Mouse (Mus musculus): ENCODE measurements around the gene Zfp385b.

The Zfp385b gene

DNA sequence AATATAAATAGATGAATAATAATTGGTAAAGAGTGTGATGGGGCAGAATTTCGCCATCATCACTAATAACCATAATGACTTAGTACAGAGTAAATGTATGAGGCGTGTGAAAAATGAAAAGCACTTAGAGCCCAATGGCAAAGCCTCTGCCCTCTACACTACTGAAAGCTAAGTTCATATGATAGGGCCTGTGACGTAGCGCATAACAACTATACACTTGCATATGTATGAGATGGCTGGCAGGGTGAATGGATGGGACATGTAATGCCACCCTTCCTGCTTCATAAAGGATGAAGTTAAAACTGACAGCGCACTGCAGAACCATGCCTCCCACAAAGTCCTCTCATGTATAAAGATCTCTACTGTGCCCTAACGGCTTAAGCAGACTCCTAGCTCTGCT, 226.9 kb downstream of the Zfp385b start:
- no peak for DNase-seq (ENCODE audit: extremely low spot score, low spot score)

DNA sequence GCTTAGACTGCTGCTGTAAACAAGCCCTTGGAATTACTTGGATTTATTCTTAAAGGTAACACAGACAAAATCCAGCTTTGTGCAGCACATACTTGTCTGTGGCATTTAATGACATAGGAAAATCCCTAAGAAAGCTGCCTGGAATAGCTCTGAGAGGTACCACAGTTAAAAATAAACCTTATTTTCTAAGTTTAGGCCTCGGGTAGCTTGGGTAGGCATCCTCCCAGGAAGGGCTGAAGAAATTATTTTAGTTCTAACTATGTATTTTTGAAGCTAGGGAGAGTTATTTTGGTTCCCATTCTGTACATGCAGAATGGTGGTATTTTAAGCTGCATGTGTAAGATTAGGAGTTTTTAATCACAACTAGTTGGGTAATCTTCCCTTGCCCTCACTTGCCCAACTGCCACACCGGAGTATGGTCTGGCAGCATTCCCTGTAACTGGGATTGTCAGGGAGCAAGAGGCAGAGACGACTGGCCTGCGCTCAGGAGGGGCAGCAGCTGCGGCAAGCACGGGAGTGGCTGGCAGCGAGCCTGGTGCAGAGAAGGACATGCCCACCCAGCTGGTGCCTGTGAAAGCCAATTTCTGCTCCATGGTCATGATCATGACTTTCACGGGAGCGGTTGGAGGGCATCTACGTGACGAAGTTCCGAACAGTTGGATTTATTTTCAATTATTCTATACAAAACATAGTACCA, 230.1 kb downstream of the Zfp385b start:
- no peak for DNase-seq (ENCODE audit: extremely low spot score, low spot score)

DNA sequence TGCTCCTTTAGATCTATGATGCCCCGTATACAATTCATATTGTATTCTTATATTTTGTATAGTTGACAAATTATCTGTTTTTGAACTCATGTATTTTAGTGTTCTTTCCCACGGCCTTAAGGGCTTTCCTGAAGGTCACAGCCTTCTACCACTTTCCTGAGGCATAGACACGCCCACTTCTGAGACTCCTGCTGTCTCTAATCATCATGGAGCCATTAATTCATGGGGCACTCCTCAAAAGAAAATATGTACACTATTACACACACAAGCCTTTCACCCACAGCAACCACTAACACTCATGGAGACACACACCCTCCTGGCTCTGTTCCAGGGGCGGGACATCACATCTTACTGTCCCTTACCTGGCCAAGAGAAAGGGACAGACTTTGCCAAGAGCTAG, 232.1 kb downstream of the Zfp385b start:
- no peak for DNase-seq (ENCODE audit: extremely low spot score, low spot score)

DNA sequence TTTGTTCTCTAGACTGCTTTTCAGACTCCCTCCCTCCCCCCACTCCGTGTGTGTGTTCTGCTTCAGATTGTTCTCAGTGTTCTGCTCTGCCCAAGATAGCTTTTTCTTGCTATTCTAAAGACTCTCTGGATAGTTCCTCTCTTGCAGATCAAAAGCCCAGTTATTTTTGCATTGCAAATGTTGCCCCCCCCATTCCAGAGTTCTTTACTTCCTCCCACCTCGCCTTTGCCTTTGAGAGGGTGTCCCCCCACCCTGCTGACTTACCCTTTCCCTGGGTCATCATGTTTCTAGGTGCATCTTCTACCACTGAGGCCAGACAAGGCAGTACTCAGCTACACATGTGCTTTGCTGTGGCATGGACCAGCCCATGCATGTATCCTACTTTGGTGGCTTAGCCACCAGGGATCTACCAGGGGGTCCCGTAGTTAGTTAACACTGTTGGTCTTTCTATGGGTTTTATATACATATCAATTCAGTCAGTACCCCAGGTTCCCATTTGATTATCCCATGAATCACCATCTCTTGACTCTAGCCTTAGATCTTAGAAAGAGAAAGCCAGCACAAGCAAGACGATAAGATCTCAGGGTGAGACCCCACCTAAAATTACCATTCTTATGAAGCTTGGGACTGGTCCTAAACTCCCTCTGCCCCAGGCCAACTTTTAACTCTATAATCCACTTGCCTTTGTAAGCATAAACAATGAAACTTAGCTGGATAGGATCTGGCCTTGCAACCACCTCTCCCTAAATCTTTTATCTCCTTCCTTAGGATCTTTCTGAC, 232.7 kb downstream of the Zfp385b start:
- DNase-seq (ENCODE audit: extremely low spot score, low spot score), result no peak

DNA sequence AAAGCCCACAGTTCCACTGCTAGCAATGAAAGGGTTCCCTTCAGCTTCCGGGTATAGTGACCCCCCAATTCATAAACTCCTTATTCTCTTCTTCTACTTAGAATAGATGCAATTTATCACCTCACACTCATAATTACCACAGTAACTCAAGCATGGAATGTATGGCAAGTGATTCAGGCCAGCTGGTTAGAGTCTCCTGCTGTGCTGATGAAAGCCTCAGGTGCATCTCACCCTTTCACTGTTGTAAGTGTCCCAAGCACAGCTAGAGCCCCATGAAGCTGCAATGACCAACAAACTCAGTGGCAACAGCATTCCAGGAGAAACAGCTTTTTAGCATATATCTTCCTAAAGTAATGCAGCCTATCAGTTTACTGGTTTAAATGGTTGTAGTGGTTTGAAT, 235.9 kb downstream of the Zfp385b start:
- DNase-seq (ENCODE audit: extremely low spot score, low spot score), result no peak

DNA sequence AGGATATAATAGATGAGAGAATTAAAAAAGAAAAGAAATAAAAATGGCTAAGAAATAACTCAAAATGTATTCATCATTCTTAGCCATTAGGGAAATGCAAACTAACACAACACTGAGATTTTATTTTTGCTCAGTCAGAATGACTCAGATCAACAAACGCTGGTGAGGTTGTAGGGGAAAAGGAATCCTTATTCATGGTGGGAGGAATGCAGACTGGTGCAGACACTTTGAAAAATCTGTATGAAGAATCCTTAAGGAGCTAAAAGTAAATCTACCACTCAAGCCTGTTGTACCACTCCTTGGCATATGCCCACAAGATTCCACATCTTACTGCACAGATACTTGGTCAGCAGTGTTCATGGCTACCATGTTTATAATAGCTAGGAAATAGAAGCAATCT, 242.9 kb downstream of the Zfp385b start:
- no peak for DNase-seq (ENCODE audit: extremely low spot score, low spot score)

DNA sequence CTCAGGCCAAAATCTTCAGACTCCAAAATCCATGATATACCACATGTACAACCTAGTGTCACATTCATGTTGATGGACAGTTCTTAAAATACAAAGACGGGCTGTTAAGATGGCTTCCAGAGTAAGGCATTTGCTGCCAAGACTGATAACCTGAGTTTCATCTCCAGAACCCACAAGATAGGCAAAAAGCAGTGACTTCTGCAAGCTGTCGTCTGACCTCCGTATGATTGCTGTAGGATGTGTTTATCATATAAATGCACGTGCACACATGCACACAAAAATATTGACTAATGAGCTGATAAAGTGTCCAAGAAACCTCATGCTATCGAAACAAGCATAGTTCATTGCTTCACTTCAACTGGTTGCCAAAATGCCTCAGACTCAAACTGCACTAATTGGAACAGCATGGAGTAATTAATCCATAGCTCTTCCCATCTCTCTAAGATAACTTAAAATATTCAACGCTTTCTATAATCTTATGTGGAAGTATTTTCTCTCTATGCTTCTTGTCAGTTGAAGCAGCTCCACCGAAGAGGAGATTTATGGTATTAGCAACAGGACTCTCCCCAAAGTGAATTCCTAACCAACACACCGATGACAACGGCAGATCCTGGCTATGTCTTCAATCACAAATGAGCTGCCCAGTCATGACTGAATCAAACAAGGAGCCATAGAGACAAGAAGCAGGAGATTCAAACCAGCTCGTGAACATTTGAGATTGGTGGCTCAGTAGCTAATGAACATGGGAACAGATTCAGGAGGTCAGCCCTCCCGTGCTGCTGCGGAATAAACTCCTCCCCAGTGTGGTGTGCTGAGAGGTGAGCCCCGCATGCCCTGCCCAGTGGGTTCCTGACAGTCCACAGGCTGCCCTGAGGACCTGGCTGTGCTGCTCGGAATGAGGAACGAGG, 251.7 kb downstream of the Zfp385b start:
- no peak for DNase-seq (ENCODE audit: extremely low spot score, low spot score)

DNA sequence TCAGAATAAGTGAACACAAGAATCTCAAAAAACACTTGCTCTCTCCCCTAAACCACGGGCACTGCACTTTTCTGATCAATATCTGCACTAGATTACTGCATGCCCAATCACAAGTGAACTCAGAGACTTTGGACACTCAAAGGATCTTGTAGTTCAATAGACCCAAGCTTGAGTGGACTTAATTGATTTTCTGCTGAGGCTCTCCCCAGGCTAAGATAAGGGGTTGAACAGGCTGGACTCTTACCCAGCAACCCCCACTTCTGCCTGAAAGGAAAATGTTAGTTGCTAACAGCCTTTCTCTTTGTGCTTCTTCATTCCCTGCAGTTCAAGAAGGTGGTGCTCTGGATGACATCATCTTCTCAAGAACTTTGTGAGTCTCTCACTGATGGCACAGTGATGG, 255.7 kb downstream of the Zfp385b start:
- no peak for DNase-seq (ENCODE audit: extremely low spot score, low spot score)

DNA sequence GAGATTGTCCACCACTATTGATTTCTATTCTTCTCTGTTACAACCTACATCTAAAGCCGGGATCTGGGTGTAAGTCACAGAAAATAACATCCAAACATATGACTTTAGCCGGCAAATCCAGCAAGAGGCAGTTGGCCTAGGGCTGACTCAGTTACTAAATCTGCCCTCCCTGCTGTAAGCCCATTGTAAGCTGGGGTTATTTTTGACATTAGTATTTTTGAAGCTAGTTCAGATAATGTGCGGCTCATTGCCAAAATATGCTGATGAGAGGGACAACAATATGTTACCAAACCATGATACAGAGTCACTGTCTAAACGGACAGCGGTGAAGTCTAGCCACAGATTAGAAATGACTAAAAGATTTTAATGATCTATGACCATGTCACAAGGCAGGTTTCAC, 257.5 kb downstream of the Zfp385b start:
- no peak for DNase-seq (ENCODE audit: extremely low spot score, low spot score)

DNA sequence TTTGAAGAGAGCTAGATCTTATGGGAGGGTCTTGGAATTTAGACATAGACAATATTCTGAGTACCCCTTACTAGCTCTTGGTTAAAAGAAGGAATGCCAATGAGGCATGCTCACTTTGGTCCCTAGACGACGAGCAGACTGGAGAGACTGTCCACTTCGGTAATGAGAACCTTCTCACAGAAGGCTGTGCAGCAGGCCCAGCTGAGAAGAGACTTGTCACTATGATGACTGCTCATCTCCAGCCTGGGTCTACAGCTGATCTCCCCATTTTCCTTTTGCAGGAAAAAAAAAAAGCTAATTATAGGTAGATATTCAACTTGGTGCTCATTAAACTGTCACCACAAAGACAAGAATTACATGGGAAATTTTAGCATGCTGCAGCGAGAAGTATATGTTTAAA, 262.5 kb downstream of the Zfp385b start:
- DNase-seq (ENCODE audit: extremely low spot score, low spot score), result no peak

DNA sequence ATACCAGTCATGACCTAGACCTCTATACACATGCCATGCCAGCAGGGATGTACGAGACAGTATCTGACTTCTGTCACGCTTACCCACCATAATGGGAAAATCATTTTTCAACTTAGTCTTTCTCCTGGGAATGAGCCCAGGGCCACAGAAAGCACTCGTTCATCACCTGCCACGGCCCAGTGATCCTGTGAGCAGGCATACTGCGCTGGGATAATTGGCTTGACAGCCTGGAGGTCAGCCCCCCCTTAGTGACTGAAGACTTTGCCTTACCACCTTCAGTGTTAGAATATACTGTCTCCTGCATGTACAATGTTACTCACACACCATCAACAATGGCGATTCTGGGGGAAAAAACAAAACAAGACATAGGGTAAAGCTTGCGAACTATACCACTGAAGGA, 263.5 kb downstream of the Zfp385b start:
- DNase-seq (ENCODE audit: extremely low spot score, low spot score), result no peak

DNA sequence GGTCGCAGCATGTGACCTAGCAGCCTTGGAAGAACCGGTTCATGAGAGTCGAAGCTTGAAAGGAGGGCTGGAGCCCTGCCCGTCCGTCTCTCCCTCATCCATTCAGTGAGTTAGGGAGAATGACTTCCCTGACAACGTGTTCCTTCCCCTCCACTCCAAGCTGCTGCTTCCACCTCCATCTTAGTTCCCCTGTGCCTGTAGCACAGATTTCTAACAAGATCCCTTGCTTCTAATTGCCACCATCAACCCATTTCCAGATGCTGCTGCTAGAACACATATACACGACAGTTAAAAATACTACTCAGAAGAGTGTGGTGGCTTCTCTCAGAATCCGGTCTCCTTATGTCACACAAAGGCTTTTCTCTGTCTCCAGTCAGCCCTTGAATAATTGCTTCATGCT, 266.8 kb downstream of the Zfp385b start:
- DNase-seq (ENCODE audit: extremely low spot score, low spot score), result no peak

DNA sequence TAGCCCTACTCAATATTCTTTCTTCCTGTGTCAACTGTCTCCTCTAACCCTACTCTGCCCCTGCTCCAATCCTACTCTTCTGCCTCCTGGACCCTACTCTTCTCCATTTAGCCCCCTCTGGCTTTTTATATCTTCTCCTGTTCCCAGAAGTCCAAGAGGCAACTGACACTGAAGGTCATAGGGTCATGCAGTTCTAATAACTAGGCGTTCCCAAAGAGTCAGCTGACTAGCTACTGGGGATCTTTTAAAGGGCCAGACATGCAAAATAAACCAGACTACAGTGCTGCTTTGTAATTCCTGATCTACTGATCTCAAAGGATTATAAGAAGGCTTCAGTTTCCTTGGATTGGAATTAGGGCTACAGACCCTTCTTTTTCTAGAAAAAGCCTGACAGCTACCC, 276.1 kb downstream of the Zfp385b start:
- DNase-seq (ENCODE audit: extremely low spot score, low spot score), result no peak

DNA sequence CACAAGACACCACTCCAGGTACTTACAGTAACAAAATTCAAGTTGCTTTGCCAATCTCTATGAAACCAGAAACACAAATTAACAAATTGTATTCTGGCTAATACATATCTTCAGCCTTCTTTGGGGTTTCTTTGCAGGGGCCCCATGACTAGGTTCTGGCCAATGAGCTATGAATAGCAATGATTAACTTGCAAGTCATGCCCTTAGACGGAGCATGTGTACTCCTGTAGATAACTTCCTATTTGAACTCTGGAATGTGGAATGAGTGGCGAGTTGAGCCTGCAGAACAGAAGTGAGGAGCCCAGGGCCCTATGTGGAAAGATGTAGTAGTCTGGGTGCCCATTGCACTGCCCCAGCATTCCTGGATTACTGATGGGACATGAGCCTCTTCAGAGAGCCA, 276.8 kb downstream of the Zfp385b start:
- DNase-seq (ENCODE audit: extremely low spot score, low spot score), result no peak

DNA sequence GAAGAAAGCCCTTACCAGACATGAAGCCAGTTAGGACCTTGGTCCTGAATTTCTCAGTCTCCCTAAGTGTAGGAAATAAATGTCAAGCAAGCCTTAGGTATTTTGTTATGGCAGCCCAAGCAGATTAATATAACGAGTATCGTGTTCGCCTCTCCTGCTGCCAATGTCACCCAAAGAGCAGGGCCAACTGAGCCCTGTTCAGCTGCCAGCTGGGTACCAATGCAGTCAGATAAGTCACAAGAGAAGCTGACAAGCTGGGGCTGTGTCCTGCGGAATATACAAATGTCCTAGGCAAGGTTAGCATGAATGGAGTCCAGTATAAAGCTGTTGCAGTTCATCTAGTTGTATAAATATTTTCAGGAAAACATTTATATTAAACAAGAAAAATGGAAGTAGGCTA, 277.8 kb downstream of the Zfp385b start:
- DNase-seq (ENCODE audit: extremely low spot score, low spot score), result no peak

DNA sequence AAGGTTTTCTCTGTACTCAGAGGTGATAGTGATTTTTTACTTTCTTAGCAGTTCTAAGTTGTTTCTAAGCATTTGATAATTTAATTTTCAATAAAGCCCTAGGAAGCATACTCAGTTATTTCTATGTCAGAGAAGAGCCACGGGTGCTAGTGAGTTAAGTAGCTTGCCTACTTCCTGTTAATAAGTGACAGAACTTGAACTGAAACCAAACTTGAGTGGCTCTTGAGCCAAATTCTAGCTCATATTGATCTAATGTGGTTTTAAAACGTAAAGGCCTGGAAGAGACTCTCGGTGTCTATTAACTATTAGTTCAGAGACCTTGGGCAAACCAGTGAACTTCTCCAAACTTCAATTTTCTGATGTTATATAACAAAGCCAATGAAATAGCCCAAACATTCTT, 278.6 kb downstream of the Zfp385b start:
- no peak for DNase-seq (ENCODE audit: extremely low spot score, low spot score)

DNA sequence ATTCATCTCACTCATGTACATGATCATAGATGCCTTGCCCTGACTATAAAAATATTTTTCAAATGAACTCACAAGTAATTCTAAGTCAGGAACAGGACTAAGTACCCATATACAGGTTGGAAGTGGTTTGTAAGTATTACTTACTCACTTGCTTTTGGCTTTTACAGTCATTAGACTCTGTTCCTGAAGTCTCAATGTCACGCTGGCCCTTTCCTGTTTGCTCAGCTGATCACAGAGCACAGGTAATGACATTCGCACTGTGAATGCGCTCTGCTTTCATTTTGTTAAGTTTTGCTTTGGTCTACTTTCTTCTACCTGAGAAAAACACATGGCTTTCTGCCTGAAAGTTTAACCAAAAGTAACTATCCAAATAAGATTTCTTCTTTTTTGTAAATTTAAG, 282.9 kb downstream of the Zfp385b start:
- no peak for DNase-seq (ENCODE audit: extremely low spot score, low spot score)

DNA sequence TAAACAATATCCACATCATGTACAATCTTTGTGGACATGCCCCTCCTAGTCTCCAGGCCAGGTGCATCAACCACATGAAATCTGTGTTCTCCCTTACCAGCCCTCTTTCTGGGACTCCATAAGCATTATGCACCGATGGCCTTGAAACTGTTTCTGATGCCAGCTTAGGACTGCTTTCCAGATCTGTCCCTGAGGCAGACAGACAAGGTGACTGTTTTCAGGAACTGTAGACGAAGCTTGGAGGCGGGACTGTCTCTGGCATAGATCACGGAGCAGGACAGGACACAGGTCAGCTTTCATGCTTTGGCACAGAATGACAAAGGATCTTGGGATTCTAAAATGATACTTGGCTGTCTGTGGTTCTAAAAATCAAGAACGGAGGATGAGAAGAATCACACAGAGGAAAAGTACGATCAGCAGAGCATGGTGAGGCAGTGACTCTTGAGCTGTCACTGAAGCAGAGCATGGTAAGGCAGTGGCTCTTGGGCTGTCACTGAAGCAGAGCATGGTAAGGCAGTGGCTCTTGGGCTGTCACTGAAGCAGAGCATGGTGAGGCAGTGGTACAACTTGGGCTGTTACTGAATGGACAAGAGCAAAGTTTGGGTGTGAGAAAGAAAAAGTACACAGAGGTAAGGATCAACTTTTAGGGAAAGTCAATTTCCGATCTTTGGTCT, 291.2 kb downstream of the Zfp385b start:
- no peak for DNase-seq (ENCODE audit: extremely low spot score, low spot score)

DNA sequence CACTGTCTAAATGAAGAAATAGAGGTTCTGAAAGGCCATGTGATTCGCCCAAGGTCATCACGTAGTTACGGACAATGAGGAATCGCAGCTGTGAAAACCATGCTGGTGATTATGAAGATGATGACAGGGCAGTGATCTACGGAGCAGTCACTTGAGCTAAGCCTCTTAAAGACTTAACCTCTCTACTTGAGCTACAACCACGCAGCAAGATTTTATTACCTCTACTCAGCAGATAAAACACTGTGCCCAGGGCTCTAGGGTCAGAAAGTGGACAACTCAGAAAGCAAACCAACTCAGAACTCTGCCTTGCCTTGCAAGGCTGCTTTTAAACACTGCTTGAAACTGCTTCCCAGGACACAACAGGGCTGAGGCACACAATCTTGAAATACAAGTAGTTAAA, 291.8 kb downstream of the Zfp385b start:
- DNase-seq (ENCODE audit: extremely low spot score, low spot score), result no peak

DNA sequence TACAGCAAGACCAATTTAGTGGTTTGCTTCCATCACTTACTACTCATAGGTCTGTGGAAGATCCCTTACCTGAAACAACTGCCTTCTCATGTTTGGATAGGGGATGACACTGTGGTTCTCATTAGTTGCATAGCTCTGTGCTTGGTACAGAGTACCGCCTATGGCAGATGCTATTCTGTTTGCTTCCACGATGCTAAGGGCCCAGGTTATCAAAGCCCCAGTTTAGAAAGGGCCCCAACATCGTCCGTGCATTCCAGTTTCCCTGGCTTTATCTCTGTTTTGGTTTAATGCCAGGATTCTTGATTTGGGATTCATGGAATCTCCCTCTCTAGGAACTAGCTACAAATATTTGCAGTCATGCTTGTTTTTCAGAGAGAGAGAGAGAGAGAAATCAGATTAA, 292.6 kb downstream of the Zfp385b start:
- DNase-seq (ENCODE audit: extremely low spot score, low spot score), result no peak

DNA sequence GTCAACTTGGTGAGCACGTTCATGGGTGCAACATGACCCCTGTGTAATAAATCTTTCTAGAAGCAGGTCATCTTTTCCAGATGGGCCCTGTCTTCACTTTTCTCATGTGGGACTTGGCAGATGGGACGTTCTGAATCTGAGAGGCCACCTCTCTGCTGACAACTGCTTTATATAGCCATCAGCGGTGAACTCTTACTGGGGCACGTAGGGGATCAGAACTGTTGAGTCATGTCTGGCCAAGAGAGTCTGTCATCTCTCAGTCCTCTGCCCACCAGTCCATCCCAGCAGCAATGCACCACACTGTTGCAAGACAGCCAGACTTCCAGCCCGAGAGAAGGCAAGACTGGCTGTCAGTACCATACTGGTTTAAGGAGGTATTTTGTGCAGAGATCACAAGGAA, 293.1 kb downstream of the Zfp385b start:
- no peak for DNase-seq (ENCODE audit: extremely low spot score, low spot score)

DNA sequence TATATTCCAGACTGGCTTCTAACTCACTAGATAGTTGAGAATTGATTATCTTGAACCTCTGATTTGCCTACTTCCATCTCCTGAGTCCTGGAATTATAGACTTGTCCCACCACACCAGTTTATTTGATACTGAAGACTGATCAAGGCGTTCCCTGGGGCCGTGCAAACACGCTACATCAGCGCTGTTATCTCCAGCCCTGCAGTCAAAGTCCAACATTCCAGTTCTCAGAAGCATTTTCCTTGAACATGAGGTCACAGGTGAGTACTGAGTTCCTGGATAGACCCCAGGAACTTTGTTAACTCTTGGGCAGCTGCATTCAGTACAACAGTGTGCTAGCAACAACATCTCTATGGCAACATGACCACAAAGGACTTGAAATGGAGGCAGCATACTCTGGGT, 297.2 kb downstream of the Zfp385b start:
- no peak for DNase-seq (ENCODE audit: extremely low spot score, low spot score)
